Mouse (Mus musculus) erythroblast, embryonic 14.5 days (primary cell): Measurements from ENCODE around the gene Nkx2-5. TPM values are rescaled to one million over a fixed set of nuclear protein-coding genes. Genes with fewer than 3 reads are reported as not detected.

ENCODE experiments used
- H3K27me3 ChIP-seq: 2 replicates; pipeline ENCODE4 v1.6.1; 2012; ENCODE audit warnings: inconsistent platforms; ENCODE audit not compliant: control insufficient read depth
- H3K36me3 ChIP-seq: 2 replicates; pipeline ENCODE4 v1.6.1; 2012; ENCODE audit warnings: mild to moderate bottlenecking, inconsistent platforms; ENCODE audit not compliant: control insufficient read depth
- H3K4me1 ChIP-seq: 2 replicates; pipeline ENCODE4 v1.6.1; 2012; ENCODE audit warnings: inconsistent platforms; ENCODE audit not compliant: control insufficient read depth
- H3K4me3 ChIP-seq: replicated peaks from 2 replicates; pipeline ENCODE3; 2012; ENCODE audit warnings: moderate library complexity, mild to moderate bottlenecking, inconsistent platforms
- H3K9me3 ChIP-seq: 2 replicates; pipeline ENCODE4 v1.6.1; 2012; ENCODE audit warnings: low read length, inconsistent platforms, mixed read lengths; ENCODE audit not compliant: control insufficient read depth
- GATA1 ChIP-seq: IDR thresholded peaks from 2 replicates; pipeline ENCODE4 v1.6.1; 2012; ENCODE audit warnings: low read length, inconsistent platforms, mixed read lengths
- TAL1 ChIP-seq: IDR thresholded peaks from 3 replicates; pipeline ENCODE4 v1.6.1; 2012; ENCODE audit warnings: low read length, inconsistent platforms, mixed read lengths
- polyA plus RNA-seq: library from polyadenylated mRNA; stranded (reverse); fragments of >175 nt; gene quantifications from 2 replicates; pipeline ENCODE4 v1.2.3, GENCODE M21; 2012

The Nkx2-5 gene
- polyA plus RNA-seq, 1 experiment = not detected

DNA sequence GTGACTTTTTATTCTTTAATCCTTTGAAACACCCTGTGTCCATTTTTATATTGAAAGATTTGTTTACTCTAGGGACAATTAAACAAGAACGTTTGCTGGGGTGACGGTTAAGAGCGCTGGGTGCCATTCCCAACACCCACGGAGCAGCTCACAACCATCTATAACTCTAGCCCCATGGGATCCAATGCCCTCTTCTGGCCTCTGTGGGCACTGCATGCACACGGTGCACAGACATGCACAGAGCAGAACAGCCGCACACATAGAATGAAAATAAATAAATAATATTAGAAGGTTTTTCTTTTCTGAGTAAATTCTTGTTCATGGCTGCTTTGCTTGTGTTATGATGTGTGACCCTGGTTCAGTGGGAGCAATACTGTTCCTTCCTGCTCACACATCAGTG, 34.4 kb upstream of the Nkx2-5 start:
- H3K27me3 ChIP-seq = no peaks in the 10 kb centered on the region
- peaks cover 10% of the 10 kb centered on the region for H3K4me1 ChIP-seq
- H3K9me3 ChIP-seq = 0 out of 2 replicates have a peak, but pooled peaks cover 2% of the 10 kb centered on the region
- H3K4me3 ChIP-seq = no peak overlapping the region
- TF ChIP-seq TAL1 (no peak), GATA1 (no peak)
- H3K36me3 ChIP-seq = no peaks in the 10 kb centered on the region

DNA sequence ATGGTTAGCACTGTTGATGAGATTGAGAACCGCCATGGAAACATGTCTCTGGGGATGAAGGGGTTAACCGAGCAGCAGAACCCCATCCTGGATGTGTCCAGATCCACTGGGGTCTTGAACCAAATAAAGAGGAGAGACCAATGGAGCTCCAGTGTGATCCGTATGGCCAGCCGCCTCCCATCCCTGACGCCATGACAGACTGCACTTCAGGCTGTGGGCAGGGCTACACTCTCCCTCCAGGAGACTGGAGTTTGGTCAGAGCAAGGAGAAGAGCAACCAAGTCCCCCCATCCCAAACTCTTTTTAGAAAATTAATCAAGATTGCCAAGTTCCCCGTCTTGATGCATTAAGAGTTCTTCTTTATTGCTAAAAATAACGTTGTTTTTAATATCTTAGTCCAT, 33.1 kb upstream of the Nkx2-5 start:
- Histone ChIP-seq H3K4me1 (no peaks in the 10 kb centered on the region), H3K27me3 (no peaks in the 10 kb centered on the region), H3K36me3 (no peaks in the 10 kb centered on the region), H3K4me3 (no peak overlapping the region), H3K9me3 (0 out of 2 replicates have a peak, but pooled peaks cover 2% of the 10 kb centered on the region)
- TF ChIP-seq GATA1 (no peak), TAL1 (no peak)

GRCm38 (mm10) chr17:26874542-26874941, 29.7 kb upstream of the Nkx2-5 start:
- TF ChIP-seq GATA1 = no peak
- TF ChIP-seq TAL1 = no peak
- Histone ChIP-seq H3K4me1 (no peaks in the 10 kb centered on the region), H3K9me3 (0 out of 2 replicates have a peak, but pooled peaks cover 2% of the 10 kb centered on the region), H3K4me3 (no peak overlapping the region), H3K36me3 (no peaks in the 10 kb centered on the region), H3K27me3 (no peaks in the 10 kb centered on the region)

DNA sequence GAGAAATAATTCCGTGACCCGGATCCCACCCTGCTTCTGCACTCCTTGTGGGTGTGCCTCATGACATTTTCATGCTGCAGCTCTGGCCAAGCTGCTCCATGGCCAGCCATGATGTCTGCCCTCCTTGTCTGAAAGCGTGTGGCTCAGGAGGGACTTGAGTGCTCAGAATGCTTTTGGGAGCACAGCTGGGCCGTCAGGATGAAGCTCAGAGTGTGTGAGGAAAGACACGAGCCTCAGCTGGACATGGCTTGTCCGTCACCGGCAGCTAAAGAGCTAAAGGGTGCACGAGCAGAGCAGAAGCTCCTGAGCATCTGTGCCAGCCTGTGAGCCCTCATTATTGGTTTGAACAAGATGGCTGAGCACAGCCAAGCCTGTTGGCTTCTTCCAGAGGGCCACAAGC, 28.7 kb upstream of the Nkx2-5 start:
- Histone ChIP-seq H3K9me3 (no peaks in the 10 kb centered on the region), H3K36me3 (no peaks in the 10 kb centered on the region), H3K4me3 (no peak overlapping the region), H3K4me1 (no peaks in the 10 kb centered on the region), H3K27me3 (no peaks in the 10 kb centered on the region)
- TF ChIP-seq GATA1 (no peak), TAL1 (no peak)

GRCm38 (mm10) chr17:26872870-26873269, 28.1 kb upstream of the Nkx2-5 start:
- Histone ChIP-seq H3K4me3 (no peak overlapping the region), H3K4me1 (no peaks in the 10 kb centered on the region), H3K9me3 (no peaks in the 10 kb centered on the region), H3K36me3 (no peaks in the 10 kb centered on the region), H3K27me3 (no peaks in the 10 kb centered on the region)
- TF ChIP-seq GATA1 = no peak
- TF ChIP-seq TAL1 = no peak

GRCm38 (mm10) chr17:26868756-26869155, 23.9 kb upstream of the Nkx2-5 start:
- no peak for TF ChIP-seq GATA1
- TF ChIP-seq TAL1 = no peak

DNA sequence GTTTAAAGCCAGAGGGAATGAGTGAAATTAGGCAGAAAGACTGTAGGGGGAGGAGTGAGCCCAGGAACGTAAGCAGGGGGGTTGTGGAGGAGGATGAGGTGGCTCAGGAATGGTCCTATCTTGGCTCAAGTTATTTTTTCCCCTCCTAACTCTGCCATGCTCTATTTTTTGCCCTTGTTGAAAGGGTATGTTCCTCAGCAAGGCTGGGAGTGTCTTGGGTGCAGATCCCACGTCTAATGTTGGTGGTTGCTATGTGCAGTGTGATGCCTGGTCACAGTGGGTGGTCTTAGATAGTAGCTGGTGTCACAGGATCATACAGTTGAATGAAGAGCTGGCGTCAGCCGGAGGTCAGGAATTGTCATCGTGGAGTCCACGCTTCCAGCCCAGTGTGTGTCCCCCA, 20.3 kb upstream of the Nkx2-5 start:
- peaks cover 25% of the 10 kb centered on the region for H3K27me3 ChIP-seq
- H3K4me3 ChIP-seq = no peak overlapping the region
- TF ChIP-seq TAL1 (no peak), GATA1 (no peak)
- no peaks in the 10 kb centered on the region; the same call in 1 of the 2 replicates for H3K9me3 ChIP-seq
- no peaks in the 10 kb centered on the region for H3K4me1 ChIP-seq
- no peaks in the 10 kb centered on the region for H3K36me3 ChIP-seq

More at GRCm38 (mm10) chr17:26868756-26869155, 23.9 kb upstream of the Nkx2-5 start:
- peaks cover 7% of the 10 kb centered on the region; the same call in 1 of the 2 replicates for H3K27me3 ChIP-seq
- no peak overlapping the region for H3K4me3 ChIP-seq
- no peaks in the 10 kb centered on the region for H3K36me3 ChIP-seq
- H3K9me3 ChIP-seq = no peaks in the 10 kb centered on the region
- no peaks in the 10 kb centered on the region for H3K4me1 ChIP-seq

GRCm38 (mm10) chr17:26864343-26864742, 19.5 kb upstream of the Nkx2-5 start:
- H3K4me1 ChIP-seq = no peaks in the 10 kb centered on the region
- H3K4me3 ChIP-seq = no peak overlapping the region
- peaks cover 31% of the 10 kb centered on the region for H3K27me3 ChIP-seq
- no peaks in the 10 kb centered on the region for H3K36me3 ChIP-seq
- TF ChIP-seq GATA1 = no peak
- no peak for TF ChIP-seq TAL1
- no peaks in the 10 kb centered on the region; the same call in 1 of the 2 replicates for H3K9me3 ChIP-seq

DNA sequence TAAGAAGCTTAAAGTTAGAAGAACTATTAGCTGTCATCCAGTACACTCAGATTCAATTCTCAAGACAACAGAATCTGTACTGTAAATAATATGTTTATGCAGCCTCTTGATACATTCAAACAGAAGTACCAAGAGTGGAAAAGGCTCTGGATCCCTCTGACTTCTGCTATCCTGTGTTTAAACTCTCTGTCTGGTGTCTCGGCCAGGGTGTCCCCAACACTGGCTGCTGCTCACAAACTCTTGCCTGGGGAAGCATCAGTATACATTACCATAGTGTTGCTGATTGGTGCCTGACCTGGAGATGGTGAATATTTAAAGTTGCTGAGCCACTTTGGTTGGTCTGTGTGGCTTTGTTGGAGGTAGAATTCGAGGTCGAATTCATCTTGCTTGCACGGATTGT, 17.0 kb upstream of the Nkx2-5 start:
- peaks cover 53% of the 10 kb centered on the region for H3K27me3 ChIP-seq

GRCm38 (mm10) chr17:26861383-26861782, 16.6 kb upstream of the Nkx2-5 start:
- Histone ChIP-seq H3K4me3 (no peak overlapping the region), H3K27me3 (peaks cover 57% of the 10 kb centered on the region), H3K36me3 (no peaks in the 10 kb centered on the region), H3K4me1 (no peaks in the 10 kb centered on the region), H3K9me3 (no peaks in the 10 kb centered on the region; the same call in 1 of the 2 replicates)
- TF ChIP-seq GATA1 = no peak

More for the DNA sequence above, 17.0 kb upstream of the Nkx2-5 start:
- no peaks in the 10 kb centered on the region for H3K4me1 ChIP-seq
- H3K4me3 ChIP-seq = no peak overlapping the region
- no peaks in the 10 kb centered on the region; the same call in 1 of the 2 replicates for H3K9me3 ChIP-seq
- TF ChIP-seq TAL1 = no peak
- no peak for TF ChIP-seq GATA1
- H3K36me3 ChIP-seq = no peaks in the 10 kb centered on the region
